Comparison of ENCODE assay signal across 8 mouse cellular contexts in the genomic region with DNA sequence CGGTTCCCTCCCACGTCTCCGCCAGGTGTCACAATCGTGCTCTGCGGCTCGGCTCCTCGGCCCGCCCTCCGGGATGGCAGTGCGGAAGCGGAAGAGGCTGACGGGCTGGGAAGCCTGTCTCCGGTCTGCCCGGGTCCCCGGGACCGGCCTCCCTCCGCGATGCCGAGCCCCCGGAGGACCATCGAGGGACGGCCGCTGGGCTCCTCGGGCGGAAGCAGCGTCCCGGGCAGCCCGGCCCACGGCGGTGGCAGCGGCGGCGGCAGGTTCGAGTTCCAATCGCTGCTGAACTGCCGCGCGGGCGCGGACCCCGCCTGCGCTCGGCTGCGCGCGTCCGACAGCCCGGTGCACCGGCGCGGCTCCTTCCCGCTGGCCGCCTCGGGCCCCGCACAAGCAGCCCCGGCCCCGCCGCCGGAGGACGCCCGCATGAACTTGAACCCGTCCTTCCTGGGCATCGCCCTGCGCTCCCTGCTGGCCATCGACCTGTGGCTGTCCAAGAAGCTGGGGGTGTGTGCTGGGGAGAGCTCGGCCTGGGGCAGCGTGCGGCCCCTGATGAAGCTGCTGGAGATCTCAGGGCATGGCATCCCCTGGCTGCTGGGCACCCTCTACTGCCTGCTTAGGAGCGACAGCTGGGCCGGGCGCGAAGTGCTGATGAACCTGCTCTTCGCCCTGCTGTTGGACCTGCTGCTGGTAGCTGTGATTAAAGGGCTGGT. TPM values are rescaled to one million over a fixed set of nuclear protein-coding genes. Genes with fewer than 3 reads are reported as not detected.
DNase-seq lines count a peak whose midpoint lies in the region; ATAC-seq and TF ChIP-seq lines count a peak whose summit lies in the region.

A gene (plus strand): TSS at position 112 of the 710 bp plus-strand sequence.

- H3K36me3 ChIP-seq in hindbrain, embryonic 14.5 days (replicated peaks; ENCODE audit: control insufficient read depth, insufficient read depth): no peaks in the 10 kb centered on the region

- no peaks in the 10 kb centered on the region for H3K9me3 ChIP-seq in hindbrain, embryonic 14.5 days (ENCODE audit: control insufficient read depth, low read length)

- peak within 1 kb of the TSS; percentile 89 for H3K9ac ChIP-seq in hindbrain, embryonic 14.5 days

- WGBS in hindbrain, embryonic 14.5 days: under 1% methylated on average over 52 of the region's 73 CpGs

- H3K4me3 ChIP-seq in hindbrain, embryonic 14.5 days (replicated peaks; ENCODE audit: low read length): peak within 1 kb of the TSS; percentile 60

- POLR2A ChIA-PET in Patski (lab: Charles Lee): interaction anchor here (0.7 to 1.3 kb wide), 3 partner anchors 26 to 126 kb away, joined by 3 to 4 read pairs (median 4); no protein-coding TSS in a partner anchor

- H3K27ac ChIP-seq in hindbrain, embryonic 14.5 days: peak within 1 kb of the TSS; percentile 85

- TF ChIP-seq CTCF in Patski (IDR thresholded peaks at IDR 0.05): peak; percentile 61

- no peak for DNase-seq in Patski (ENCODE audit: low read depth, low spot score)
- peak; percentile 89 to 90 for DNase-seq in cerebellum, postnatal 14 days
- peak; percentile 84 to 85 for DNase-seq in frontal cortex, postnatal 36 days (ENCODE audit: low spot score in 2 of 2)
- peak; percentile 77 for DNase-seq in hindbrain, embryonic 14.5 days (ENCODE audit: low spot score)
- peak; percentile 78 to 84 for DNase-seq in left cerebral cortex, adult 18-20 months (ENCODE audit: low spot score in 2 of 2)
- peak; percentile 88 to 91 for DNase-seq in lung, postnatal 4 days
- peak; percentile 80 for DNase-seq in retina, postnatal 1 day
- peak; percentile 88 for DNase-seq in thymus, postnatal 4 days

- peak; percentile 88 for ATAC-seq in Patski
- peak; percentile 93 for ATAC-seq in hindbrain, embryonic 14.5 days (ENCODE audit: low FRiP score)

- CTCF ChIA-PET in Patski (lab: Charles Lee): interaction anchor here (1.0 to 1.7 kb wide), 3 partner anchors 16 to 392 kb away, joined by 3 to 4 read pairs (median 3); no protein-coding TSS in a partner anchor

- H3K4me2 ChIP-seq in hindbrain, embryonic 14.5 days (replicated peaks): peak within 1 kb of the TSS; percentile 72

- H3K27me3 ChIP-seq in Patski: peaks cover 33% of the 10 kb centered on the region
- H3K27me3 ChIP-seq in hindbrain, embryonic 14.5 days (ENCODE audit: control insufficient read depth, insufficient read depth, low read length): no peaks in the 10 kb centered on the region

- in situ Hi-C loops in Patski (cut with MboI; ENCODE audit: low pct_unique_long_range_greater_than_20kb): loop anchor here (10.0 kb wide), 1 partner anchor 531 kb away; no protein-coding TSS in a partner anchor

- peaks cover 26% of the 10 kb centered on the region for H3K4me1 ChIP-seq in hindbrain, embryonic 14.5 days (replicated peaks; ENCODE audit: control insufficient read depth, insufficient read depth, low read length)

RNA-seq across cellular contexts. Expression of the gene that starts here (rescaled TPM):
- 16.8 TPM for polyA plus RNA-seq in Patski (2021)
- polyA plus RNA-seq in hindbrain, embryonic 14.5 days (2014; fragmentation: Nextera tagmentation; extraction: Ambion mirVana): 18.7 and 21.3 TPM in 2 replicates
- total RNA-seq in left cerebral cortex, adult 18-20 months (2021): 10 to 100 TPM; 52.1 to 52.3 TPM
